Mouse (Mus musculus) CD4-positive helper T cell, adult 2 months (primary cell): ENCODE measurements around the gene Sipa1l2.

ENCODE experiments used
- DNase-seq: peaks from one replicate; pipeline ENCODE4 v3.0.0-alpha.2; 2012; ENCODE audit warnings: low read depth, missing footprints, low spot score

Gene Sipa1l2

DNA sequence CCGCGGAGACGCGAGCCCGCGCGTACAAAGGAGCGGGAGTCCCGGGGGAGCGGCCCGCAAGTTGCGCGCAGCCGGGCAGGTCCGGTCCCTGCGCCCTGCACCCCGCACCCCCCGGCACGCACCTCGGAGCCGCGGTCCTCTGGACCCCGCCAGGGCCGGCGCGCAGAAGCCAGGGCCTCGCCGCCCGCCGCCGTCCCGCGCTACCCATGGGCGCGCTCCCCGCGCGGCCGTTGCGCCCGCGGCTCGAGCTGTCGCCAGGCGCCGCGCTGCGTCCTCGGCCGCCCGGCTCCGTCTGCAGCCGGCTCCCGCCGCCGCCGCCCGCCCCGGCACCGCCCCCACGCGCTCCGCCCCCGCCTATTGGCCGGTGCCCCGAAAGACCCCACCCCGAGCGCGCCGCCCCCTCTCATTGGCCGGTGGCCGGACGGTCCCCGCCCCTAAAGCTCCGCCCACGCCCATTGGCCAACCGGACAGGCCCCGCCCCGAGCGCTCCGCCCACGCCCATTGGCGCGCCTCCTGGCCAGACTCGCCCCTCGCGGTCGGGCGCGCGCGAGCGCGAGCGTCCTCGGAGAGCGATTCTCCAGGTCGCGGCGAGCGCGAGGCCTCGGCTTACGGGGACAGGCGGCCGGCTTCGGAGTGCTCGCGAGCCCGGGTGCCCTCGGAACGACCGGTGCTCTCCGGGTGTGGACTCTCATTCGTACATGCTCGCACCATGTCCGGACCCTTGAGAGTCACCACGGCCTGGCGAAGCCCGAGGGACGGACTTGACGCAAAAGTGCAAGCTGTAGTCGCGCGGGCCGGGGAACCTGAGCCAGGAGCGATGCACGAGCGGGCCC is at the start of gene Sipa1l2:
Sipa1l2 (minus strand) TSS at position 276 of the 833 bp plus-strand sequence.
- peak; percentile 92 for DNase-seq

DNA sequence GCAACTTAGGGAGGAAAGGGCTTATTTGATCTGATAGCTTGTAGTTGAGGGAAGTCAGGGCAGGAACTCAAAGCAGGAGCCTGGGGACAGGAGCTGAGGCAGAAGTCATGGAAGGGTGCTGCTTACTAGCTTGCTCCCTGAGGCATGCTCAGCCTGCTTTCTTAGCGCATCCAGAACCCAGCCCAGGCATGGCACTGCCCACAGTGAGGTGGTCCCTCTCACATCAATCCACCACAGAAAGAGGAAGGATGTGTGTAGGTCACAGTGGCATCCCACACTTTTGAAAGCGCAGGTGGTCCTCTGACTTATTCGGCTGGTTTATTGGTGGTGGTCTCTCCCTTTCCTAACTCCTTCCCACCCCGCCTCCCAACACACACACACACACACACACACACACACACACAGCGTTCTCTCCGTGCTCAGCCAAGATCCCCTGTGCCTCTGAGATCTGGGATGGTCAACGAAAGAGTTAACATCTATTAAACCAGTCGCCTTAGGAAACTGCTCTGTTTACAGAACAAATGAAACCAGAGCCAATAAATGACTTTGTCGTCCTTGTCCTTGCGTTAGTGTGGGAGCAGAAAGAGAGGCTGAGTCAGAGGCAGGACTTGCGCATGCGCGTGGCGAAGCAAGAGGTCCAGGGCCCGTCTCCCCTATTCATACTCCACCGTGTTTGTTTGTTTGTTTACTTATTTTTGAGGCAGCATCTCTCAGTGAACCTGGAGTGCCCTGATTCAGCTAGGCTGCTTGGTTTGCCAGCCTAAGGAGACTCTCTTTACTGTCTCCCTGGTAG is 49.1 kb upstream of the Sipa1l2 start:
- no peak for DNase-seq

DNA sequence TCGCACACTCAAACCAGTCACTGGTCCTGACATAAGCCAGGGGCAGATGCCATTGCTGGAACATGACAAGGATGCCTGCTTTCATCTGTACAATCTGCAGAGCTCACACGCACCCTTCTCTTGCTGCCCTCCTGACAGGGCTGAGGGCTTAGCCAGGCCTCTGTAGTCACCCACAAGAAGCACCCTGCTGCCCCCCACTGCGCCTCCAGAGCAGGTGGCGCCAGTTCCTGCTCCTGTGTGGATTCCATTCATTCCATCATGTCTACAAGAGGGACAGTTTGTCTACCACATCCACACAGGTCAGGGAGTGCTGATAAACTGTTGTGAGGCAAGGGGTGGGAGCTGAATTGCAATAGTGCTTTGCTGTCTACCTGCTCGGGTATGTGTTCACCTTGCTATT is 47.3 kb upstream of the Sipa1l2 start:
- no peak for DNase-seq

DNA sequence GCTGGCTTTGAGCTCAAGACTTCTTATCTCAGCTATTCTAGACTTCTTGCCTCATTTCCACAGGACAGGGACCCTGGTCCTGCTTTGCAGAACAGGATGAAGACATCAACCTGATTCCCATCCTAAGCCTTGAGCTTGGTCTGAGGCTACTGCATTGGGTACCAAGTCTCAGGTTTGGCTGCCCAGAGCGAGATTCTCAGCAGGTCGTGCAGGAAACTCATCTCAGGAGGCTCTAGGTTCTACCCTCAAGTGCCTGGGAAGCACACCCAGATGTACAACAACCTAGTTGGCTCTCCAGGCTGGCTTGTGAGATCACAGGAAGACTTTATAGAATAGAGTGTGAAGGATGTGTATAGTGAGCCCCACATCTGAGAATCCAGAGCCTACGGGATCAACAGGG is 46.4 kb upstream of the Sipa1l2 start:
- no peak for DNase-seq

DNA sequence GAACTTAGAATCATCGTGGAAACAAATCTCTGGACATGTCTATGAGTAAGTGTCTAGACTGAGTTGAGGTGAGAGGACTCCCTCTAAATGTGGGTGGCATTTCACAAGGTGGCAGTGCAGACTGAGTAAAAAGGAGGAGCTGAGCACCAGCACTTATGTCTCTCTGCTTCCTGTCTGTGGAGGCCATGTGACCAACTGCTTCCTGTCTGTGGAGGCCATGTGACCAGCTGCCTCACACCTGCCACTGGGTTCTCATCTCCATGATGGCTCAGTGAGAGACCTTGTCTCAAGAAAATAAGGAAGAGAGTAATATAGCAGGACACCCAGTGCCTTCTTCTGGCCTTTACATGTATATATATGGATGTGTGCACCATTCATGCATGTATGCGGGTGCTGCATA is 43.9 kb upstream of the Sipa1l2 start:
- DNase-seq: no peak

DNA sequence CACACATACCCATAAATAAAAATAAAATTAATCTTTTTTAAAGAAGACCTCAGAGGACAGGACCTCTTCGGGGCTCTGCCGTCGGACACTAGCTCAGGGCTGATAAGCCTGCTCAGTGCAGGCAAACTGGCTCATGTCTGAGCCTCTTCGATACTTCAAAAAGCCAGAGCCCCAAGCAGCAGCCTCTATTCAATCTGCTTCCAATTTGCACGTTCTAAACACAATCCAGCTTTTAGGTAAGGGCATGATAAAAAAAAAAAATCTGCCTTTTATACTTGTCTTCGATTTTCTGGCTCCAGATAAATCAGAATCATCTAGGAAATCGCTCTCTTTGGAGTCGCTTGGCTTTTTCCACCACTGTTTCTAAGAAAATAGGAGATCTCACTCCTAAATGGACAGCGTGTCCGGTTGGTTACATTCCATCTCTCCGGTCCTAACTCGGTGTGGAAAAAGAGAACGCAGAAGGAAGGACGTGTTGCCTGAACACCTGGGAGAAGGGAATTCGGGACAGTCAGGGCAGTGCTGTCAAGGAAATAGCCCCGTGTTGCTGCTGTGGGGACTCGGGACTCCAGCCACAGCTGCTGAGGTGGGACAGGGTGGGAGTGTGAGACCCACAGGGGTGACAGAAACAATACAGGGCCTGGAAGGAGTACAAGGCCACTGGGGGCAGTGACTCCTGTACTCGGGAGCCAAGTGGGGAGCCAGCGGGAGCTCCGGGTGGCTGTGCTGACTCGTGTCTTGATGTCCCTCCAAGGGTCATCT is 42.4 kb upstream of the Sipa1l2 start:
- DNase-seq: no peak

DNA sequence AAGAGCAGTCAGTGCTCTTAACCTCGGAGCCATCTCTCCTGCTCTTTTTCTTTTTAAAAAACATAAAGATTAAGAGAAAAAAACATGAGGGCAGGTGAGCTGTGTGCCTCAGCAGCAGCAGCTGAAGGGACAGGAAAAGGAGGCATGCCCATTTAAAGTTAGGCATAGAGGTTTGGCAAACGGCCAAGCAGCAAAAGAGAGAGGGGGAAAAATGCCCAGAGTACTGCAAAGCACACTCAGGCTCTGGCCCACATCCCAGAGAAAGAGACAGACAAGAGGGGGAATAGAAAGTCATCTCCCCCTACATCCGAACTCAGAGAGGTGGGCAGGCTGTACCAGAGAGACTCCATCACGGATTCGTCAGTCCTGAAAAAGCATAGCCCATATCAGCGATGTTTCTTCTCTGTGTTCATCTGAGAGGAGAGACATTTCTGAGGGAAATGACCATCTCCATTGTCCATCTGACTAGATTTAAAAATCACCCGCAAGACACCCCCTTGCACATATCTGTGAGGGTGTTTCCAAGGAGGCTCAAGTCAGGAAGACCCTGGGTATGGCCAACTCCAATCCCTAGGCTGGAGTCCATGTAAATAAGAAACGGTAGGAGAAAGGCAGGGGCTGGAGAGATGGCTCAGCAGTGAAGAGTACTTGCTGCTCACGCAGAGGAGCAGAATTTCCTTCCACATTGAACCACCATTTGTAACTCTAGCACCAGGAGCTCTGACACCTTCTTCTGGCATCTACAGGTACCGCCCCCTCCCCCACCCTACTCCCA is 41.6 kb upstream of the Sipa1l2 start:
- no peak for DNase-seq

DNA sequence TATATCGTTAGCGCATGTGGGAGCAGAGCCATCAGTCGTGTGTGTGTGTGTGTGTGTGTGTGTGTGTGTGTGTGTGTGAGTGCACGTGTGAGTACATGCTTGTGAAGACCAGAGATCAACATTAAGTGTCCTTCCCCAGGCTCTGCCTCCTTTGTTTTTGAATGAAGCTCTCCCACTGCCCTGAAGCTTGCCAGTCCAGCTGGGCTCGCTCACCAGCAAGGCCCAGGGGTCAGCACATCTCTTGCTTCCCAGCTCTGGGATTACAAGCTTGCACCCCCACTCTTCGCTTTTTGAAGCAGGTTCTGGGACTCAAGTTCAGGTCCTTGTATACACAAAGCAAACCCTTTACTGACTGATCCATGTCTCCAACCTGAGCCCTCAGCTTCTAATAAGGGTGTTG is 40.1 kb upstream of the Sipa1l2 start:
- DNase-seq: no peak

DNA sequence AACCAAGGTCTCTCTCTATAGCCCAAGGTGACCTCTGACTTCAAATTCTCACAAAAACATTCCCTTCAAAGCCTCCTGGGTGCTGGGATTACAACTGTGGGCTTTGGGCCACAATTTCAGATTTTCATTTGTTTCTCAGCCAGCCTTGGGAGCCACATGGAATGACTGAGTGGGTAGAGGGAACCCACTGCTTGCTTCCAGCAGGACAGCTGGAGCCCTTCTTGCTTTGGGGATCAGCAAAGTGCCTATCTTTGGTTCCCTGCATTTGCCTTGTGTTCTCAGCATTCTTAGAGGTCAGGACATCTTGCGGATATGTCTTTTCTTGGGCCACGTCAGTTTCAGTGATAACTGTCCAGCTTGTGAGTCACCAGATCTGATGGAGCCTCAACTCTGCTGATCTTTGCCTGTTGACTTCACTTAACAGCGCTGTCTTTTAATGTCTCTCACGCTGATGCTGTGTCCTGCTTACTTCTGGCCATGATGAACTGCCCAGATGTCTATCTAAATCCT is 38.2 kb upstream of the Sipa1l2 start:
- DNase-seq: no peak

DNA sequence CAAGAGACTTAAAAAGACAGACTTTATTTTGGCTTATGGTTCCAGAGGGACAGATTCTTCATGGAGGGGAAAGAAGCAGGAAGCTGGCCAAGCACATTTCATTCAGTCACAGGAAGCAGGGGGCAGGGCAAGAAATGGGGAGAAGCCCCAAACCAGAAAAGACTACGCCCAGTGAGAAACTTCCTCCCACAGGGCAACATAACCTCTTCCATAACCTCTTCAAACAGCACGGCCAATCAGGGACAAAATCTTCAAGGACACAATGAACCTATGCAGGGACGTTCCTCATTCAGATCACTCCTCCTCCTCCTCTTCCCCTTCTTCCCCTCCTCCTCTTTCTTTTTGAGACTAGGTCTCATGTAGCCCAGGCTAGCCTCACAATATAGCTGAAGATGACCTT is 37.3 kb upstream of the Sipa1l2 start:
- DNase-seq: no peak

DNA sequence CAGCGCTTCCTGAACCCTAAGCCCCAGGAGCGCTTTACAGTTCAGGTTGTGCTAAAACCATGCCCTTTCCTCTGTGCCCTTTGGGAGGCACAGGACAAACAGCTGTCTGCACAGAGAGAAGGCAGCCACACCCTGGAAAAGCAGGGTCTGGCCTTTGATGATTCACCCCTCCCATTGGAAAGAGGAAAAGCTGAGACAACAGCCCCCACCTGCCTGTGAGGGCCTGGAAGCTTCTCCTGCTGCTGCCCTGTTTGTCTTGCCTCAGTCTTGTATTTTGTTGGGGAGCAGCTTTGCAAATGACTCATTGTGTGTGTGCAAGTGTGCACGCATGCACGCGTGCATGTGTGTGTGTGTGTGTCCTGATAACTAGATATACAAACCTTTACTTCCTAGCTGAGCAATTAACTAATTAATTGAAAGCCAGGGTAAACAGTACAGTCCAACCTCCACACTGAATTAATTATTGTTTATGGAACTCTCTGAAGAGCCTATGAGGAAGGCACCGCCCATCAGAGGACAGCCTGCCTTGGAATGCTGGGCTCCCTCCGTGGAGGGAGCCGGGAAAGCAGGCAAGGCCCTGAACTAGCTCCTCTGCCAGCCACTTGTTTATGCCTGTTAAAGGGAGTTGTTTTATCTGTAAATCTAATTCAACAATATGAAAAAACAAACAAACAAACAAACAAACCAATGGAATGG is 35.4 kb upstream of the Sipa1l2 start:
- no peak for DNase-seq

DNA sequence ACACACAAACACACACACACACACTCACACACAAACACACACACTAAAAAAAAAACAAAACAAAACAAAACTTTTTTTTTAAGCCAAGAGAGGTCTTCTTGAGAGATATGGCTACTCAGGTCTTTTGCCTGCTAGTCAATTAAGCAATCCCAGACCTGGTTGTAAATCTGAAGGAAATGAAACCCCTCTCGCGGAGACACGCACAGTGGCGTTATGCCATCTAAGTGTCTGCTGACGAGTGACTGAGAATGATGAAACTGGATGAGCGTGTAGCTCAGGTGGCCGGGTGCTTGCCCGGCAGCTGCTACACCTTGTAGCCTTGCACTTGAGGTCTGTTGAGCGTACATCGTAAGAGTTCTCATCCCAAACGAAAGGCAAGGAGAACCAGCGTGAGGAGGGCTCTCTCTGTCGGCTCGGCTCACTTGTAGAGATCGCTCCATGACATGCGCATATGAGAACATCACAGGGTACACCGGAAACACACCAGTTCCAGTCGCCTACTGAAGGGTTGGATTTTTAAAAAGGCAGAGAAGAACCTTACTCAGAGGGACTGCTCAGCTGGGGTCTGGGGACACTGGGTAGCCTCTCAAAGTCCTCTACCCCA is 34.7 kb upstream of the Sipa1l2 start:
- no peak for DNase-seq

DNA sequence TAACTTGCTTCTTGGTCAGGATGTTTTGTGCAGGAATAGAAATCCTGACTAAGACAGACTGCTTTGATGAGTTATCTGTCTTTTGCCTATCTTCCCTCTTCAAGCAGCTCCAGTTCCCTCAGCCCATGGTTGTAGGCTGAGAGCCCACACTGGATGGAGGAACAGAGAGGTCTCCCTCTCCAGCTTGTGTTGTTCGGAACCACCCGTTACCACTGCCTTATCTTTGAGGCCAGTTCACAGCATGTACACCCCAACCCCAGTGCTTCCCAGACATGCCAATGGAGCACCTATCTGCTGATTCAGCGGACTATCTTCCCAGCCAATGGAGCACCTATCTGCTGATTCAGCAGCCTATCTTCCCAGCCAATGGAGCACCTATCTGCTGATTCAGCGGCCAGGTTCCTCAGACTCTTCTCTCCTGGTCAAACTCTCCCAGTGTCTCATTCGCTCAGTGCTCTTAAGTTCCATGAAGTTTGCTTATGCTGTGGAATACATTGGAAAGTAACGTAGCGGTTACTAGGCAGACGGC is 33.8 kb upstream of the Sipa1l2 start:
- DNase-seq: no peak

DNA sequence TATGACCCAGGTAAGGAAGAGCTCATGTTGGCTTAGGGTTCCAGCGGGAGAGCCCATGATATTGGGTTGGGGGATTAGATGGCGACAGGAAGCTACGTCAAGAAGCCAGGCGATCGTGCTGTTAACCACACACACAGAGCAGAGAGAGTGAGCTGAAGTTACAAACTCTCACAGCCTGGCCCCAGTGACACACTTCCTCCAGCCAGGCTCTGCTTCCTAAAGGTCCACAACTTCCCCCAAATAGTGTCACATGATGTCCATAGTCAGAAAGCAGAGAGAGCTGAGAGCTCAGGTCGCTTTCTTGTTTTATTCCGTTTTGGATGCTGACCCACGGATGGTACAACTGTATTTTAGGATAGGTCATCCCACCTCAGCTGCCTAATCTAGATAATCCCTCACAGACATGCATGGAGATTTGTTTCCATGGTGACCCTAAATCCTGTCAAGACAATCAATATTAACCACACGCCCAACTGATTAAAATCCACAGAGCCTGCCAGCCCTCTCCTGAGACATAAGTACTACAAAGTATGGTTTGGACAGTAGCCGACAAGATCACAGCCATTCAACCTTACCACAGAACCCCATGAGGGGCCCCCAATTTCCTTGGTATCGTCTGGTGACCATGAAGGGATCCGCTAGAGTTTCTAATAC is 30.6 kb upstream of the Sipa1l2 start:
- no peak for DNase-seq

DNA sequence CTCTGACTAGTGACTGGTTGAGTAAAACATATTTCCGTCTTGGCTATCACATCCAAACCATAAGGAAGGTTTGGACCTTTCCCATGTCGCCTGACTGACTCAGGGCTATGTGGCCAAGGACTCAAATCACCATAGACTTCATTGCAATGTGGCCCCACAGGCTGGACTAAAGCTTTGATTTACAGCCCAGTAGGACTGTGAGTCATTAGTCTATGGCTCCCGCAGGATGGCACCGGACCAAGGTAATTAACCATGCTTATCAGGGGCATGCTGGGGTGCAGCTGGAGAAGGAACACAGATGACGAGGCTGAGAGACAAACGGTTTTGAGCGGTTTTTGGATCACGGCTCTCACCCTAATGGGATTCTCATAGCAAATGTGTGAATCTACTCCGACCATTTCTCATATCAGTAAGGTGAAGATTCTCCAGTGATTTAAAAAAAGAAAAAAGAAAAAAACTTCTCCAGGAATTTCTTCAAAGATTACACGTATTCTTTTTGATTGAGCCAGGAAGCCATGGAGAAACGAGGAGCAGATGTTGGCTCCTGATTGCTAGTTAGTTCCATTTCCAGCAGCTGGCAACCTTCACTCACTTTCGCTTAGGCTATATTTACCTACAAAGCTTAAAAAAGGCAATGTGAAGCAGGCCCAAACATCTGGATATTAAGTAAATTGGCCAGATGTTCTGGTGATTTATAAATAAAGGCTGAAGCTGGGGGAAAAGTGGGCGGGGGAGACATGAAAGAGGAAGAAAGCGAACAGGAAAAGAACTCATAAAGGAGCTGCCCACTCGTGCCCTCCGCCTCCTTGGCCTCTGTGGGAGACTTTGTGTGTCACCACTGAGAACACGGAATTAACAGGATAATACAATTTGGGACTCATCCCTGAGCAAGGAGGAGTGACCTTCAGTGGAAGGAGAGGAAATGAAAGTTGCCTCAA is 26.2 kb upstream of the Sipa1l2 start:
- no peak for DNase-seq

DNA sequence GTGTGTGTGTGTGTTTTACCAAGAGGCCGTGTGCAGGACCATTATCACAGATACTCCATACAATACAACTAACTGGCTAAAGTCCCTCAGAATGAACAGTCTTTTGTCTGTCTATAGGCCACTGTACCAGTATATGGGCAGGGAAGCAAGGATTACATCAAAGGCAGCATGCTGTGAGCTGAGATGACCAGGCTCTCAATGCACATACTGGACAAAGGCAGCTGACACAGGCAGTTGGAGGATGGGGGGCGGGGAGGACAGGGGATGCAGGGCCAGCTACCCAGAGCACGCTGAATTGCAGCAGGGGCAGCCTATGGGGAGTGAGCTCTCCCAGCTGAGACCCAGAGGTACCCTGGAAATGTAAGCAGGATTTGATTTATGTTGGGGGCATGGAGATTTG is 20.8 kb upstream of the Sipa1l2 start:
- no peak for DNase-seq

DNA sequence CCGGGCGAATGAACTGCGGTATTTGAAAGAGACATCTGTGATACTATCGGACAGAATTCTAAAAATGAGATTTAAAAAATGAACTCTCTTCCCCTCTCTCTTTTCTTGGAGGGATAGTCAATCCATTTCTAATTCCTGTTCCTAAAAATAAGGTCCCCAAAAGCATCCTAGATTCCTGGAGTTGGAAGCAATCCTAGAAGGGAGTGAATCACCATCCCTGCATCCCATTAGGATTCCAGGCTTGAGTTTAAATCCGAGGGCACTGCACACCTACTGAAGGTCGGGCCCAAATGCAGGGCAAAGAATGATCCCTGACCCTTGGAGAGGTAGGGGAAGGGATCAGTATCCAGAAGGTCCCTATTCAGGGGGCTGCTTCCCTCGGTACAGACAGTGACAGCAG is 17.0 kb upstream of the Sipa1l2 start:
- DNase-seq: no peak

DNA sequence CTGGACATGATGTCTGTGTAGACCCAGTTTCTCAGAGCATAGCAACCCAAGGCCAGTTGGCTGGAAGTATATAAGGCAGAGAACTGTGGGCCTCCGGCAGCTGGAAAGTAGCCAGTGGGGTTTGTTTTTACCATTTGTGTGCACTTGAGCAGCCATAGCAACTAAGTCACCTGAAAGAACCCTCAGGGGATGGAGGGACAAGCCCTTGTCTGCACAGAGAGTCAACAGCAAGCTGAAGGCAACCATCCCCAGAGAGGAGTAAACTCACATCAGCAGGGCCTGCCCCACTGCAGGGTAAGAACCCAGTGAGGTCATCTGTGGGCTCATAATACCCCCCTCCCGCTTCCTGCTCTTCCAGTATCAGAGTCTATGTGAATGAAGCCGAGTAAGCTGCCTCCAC is 14.7 kb upstream of the Sipa1l2 start:
- no peak for DNase-seq
